Mouse (Mus musculus) thymus, adult 2 months (tissue): ENCODE data around the gene Phb2. TPM values are rescaled to one million over a fixed set of nuclear protein-coding genes. Genes with fewer than 3 reads are reported as not detected.

ENCODE experiments used
- DNase-seq: peaks from one replicate; pipeline ENCODE4 v3.0.0; 2021
- H3K27ac ChIP-seq: fragments of 200-500 bp; 2 replicates; pipeline ENCODE4 v1.5.1; 2012; ENCODE audit warnings: low read length, control low read depth; ENCODE audit not compliant: control insufficient read depth, insufficient read depth
- H3K27me3 ChIP-seq: fragments of 200-500 bp; 2 replicates; pipeline ENCODE4 v1.6.1; 2012; ENCODE audit warnings: mild to moderate bottlenecking, low read length, moderate library complexity, mixed read lengths; ENCODE audit not compliant: control insufficient read depth, insufficient read depth
- H3K36me3 ChIP-seq: fragments of 200-500 bp; 2 replicates; pipeline ENCODE4 v1.6.1; 2012; ENCODE audit warnings: mild to moderate bottlenecking, low read length, moderate library complexity; ENCODE audit not compliant: control insufficient read depth, insufficient read depth
- H3K4me1 ChIP-seq: fragments of 200-500 bp; replicated peaks from 2 replicates; pipeline ENCODE4 v1.6.1; 2012; ENCODE audit warnings: low read length; ENCODE audit not compliant: control insufficient read depth, insufficient read depth
- H3K4me3 ChIP-seq: fragments of 200-500 bp; 2 replicates; pipeline ENCODE4 v1.5.1; 2012; ENCODE audit warnings: mild to moderate bottlenecking, low read length, control low read depth, moderate library complexity; ENCODE audit not compliant: control insufficient read depth, insufficient read depth
- CTCF ChIP-seq: fragments of 200-500 bp; IDR thresholded peaks from 2 replicates; pipeline ENCODE4 v1.5.1; 2012; ENCODE audit warnings: mild to moderate bottlenecking, control low read depth, low read length, moderate library complexity, borderline replicate concordance; ENCODE audit not compliant: control insufficient read depth, poor library complexity, insufficient read depth; ENCODE audit errors: extremely low read depth
- POLR2A ChIP-seq: fragments of 200-500 bp; IDR thresholded peaks from 2 replicates; pipeline ENCODE4 v1.6.1; 2012; ENCODE audit warnings: mild to moderate bottlenecking, low read length, control low read depth, moderate library complexity; ENCODE audit not compliant: control insufficient read depth, poor library complexity, insufficient read depth; ENCODE audit errors: extremely low read depth
- WGBS: fragments of 180-500 bp; shearing (Covaris S2); methylation state at CpG from one replicate; pipeline ENCODE4 v1.1.7; 2018; 5-methylcytosine and 5-hydroxymethylcytosine counted together
- polyA plus RNA-seq: library from polyadenylated mRNA; depleted of rRNA; stranded (reverse); fragments of >200 nt; gene quantifications from 2 replicates; pipeline ENCODE4 v1.2.3, GENCODE M21; 2012

The Phb2 gene
- polyA plus RNA-seq, 1 experiment, result 150 TPM

- peak; percentile 94 for DNase-seq
- H3K36me3 ChIP-seq, result no peaks in the 10 kb centered on the region
- H3K4me1 ChIP-seq, result peaks cover 27% of the 10 kb centered on the region
- H3K27me3 ChIP-seq, result no peaks in the 10 kb centered on the region
- peak overlapping the region; percentile 72 for H3K4me3 ChIP-seq
- TF ChIP-seq CTCF, result peak; percentile 97
- TF ChIP-seq POLR2A, result peak; percentile 87
- 1% methylated on average over 85 of the region's 85 CpGs for WGBS
- peak overlapping the region; percentile 8; the same call in 1 of the 2 replicates for H3K27ac ChIP-seq
Observed at GRCm38 (mm10) chr6:124745490-124746295, 33.6 kb downstream of the Phb2 start.

- H3K4me3 ChIP-seq, result peak overlapping the region; percentile 72
- no peaks in the 10 kb centered on the region for H3K36me3 ChIP-seq
- peaks cover 30% of the 10 kb centered on the region for H3K4me1 ChIP-seq
- H3K27ac ChIP-seq, result no peak overlapping the region
- 14% methylated on average over 8 of the region's 8 CpGs for WGBS
- no peak for DNase-seq
- no peaks in the 10 kb centered on the region for H3K27me3 ChIP-seq
- TF ChIP-seq POLR2A (no peak), CTCF (no peak)
Observed at GRCm38 (mm10) chr6:124746296-124746605, 34.1 kb downstream of the Phb2 start.

- Histone ChIP-seq H3K27ac (no peak overlapping the region), H3K36me3 (no peaks in the 10 kb centered on the region), H3K4me1 (peaks cover 28% of the 10 kb centered on the region), H3K27me3 (no peaks in the 10 kb centered on the region), H3K4me3 (peak overlapping the region; percentile 72; the same call in 1 of the 2 replicates)
- 96% methylated on average over 7 of the region's 7 CpGs for WGBS
- no peak for DNase-seq
- TF ChIP-seq POLR2A, result no peak
- TF ChIP-seq CTCF, result no peak
Observed at GRCm38 (mm10) chr6:124746654-124747632, 34.8 kb downstream of the Phb2 start.

GRCm38 (mm10) chr6:124750405-124750804 lies 38.3 kb downstream of the Phb2 start:
- WGBS, result 12% methylated on average over 8 of the region's 8 CpGs
- H3K4me3 ChIP-seq, result no peak overlapping the region
- no peak for DNase-seq
- TF ChIP-seq POLR2A, result no peak
- no peak for TF ChIP-seq CTCF
- no peaks in the 10 kb centered on the region for H3K36me3 ChIP-seq
- H3K27me3 ChIP-seq, result no peaks in the 10 kb centered on the region
- H3K27ac ChIP-seq, result no peak overlapping the region
- H3K4me1 ChIP-seq, result peaks cover 20% of the 10 kb centered on the region

- WGBS, result 96% methylated on average over 2 of the region's 2 CpGs
- H3K27ac ChIP-seq, result no peak overlapping the region
- H3K27me3 ChIP-seq, result no peaks in the 10 kb centered on the region
- peaks cover 14% of the 10 kb centered on the region for H3K4me1 ChIP-seq
- TF ChIP-seq POLR2A (no peak), CTCF (no peak)
- H3K4me3 ChIP-seq, result no peak overlapping the region
- no peak for DNase-seq
- no peaks in the 10 kb centered on the region for H3K36me3 ChIP-seq
Observed at GRCm38 (mm10) chr6:124753861-124754260, 41.7 kb downstream of the Phb2 start.

GRCm38 (mm10) chr6:124755306-124755705 lies 43.2 kb downstream of the Phb2 start:
- 50% methylated on average over 3 of the region's 3 CpGs for WGBS
- TF ChIP-seq CTCF (no peak), POLR2A (no peak)
- Histone ChIP-seq H3K4me1 (peaks cover 16% of the 10 kb centered on the region), H3K4me3 (peak overlapping the region; percentile 42; the same call in 1 of the 2 replicates), H3K27ac (no peak overlapping the region), H3K27me3 (no peaks in the 10 kb centered on the region), H3K36me3 (no peaks in the 10 kb centered on the region)
- no peak for DNase-seq
